Mouse (Mus musculus) CH12.LX (cell line): ENCODE results near the gene Entpd1. TPM values are rescaled to one million over a fixed set of nuclear protein-coding genes. Genes with fewer than 3 reads are reported as not detected.

Experiments used
- DNase-seq: peaks from one replicate; pipeline ENCODE4 v3.0.0-alpha.2; 2013; ENCODE audit errors: extremely low read depth
- H3K27ac ChIP-seq: 2 replicates; pipeline ENCODE4 v1.5.1; 2012; ENCODE audit warnings: low read depth, mild to moderate bottlenecking, control low read depth, moderate library complexity; ENCODE audit not compliant: insufficient read depth
- H3K27me3 ChIP-seq: replicated peaks from 2 replicates; pipeline ENCODE3; 2012; ENCODE audit warnings: inconsistent platforms
- H3K36me3 ChIP-seq, 2 experiments: replicated peaks in 1 of 2; 2 replicates each; pipeline versions ENCODE3 to v1.6.1; 2012; ENCODE audit warnings: inconsistent platforms in 1 of 2, low read length in 1 of 2, mild to moderate bottlenecking in 1 of 2, mixed read lengths in 1 of 2, moderate library complexity in 1 of 2; ENCODE audit not compliant: control insufficient read depth in 1 of 2, insufficient read depth in 1 of 2
- H3K4me1 ChIP-seq, 2 experiments: 2 replicates each; pipeline ENCODE4 v1.6.1; 2012; ENCODE audit warnings: inconsistent platforms in 1 of 2, moderate library complexity in 1 of 2; ENCODE audit not compliant: insufficient read depth in 2 of 2, control insufficient read depth in 1 of 2
- H3K4me2 ChIP-seq: 2 replicates; pipeline ENCODE4 v1.6.1; 2012; ENCODE audit warnings: low read depth, mild to moderate bottlenecking, control low read depth; ENCODE audit not compliant: poor library complexity, insufficient read depth, severe bottlenecking
- H3K4me3 ChIP-seq, 3 experiments: fragments of 150-350 bp in 1 of 3; sonication (generic) in 1 of 3; replicated peaks in 1 of 3; 2 replicates each; pipeline versions ENCODE3 to v1.5.1; 2011 to 2012; ENCODE audit warnings: low read depth in 2 of 3, low read length in 2 of 3, mild to moderate bottlenecking in 2 of 3, moderate library complexity in 2 of 3, control low read depth in 1 of 3, improper control_type of control experiment in 1 of 3, inconsistent platforms in 1 of 3, mixed read lengths in 1 of 3; ENCODE audit not compliant: poor library complexity in 1 of 3
- H3K79me2 ChIP-seq: replicated peaks from 2 replicates; pipeline ENCODE4 v1.6.1; 2012; ENCODE audit warnings: mild to moderate bottlenecking, moderate library complexity; ENCODE audit not compliant: control insufficient read depth, poor library complexity, insufficient read depth, severe bottlenecking; ENCODE audit errors: extremely low read depth
- H3K9ac ChIP-seq: 2 replicates; pipeline ENCODE4 v1.6.1; 2012; ENCODE audit warnings: low read depth, mild to moderate bottlenecking, control low read depth, moderate library complexity; ENCODE audit not compliant: insufficient read depth
- H3K9me3 ChIP-seq: replicated peaks from 2 replicates; pipeline ENCODE3; 2012; ENCODE audit warnings: low read length, inconsistent platforms, mixed read lengths
- BHLHE40 ChIP-seq: IDR thresholded peaks from 2 replicates; pipeline ENCODE4 v1.6.1; 2011; ENCODE audit warnings: mild to moderate bottlenecking, low read depth, low read length, improper control_type of control experiment
- CHD1 ChIP-seq: IDR thresholded peaks from 2 replicates; pipeline ENCODE4 v1.6.1; 2012; ENCODE audit warnings: low read depth, low read length, improper control_type of control experiment, inconsistent platforms
- EP300 ChIP-seq: IDR thresholded peaks from 2 replicates; pipeline ENCODE4 v1.6.1; 2011; ENCODE audit warnings: low read length, improper control_type of control experiment
- MAX ChIP-seq: IDR thresholded peaks from 2 replicates; pipeline ENCODE4 v1.6.1; 2011; ENCODE audit warnings: low read length, improper control_type of control experiment
- MXI1 ChIP-seq: IDR thresholded peaks from 2 replicates; pipeline ENCODE4 v1.6.1; 2011; ENCODE audit warnings: mild to moderate bottlenecking, low read depth, low read length, improper control_type of control experiment
- MYC ChIP-seq: IDR thresholded peaks from 2 replicates; pipeline ENCODE4 v1.6.1; 2011; ENCODE audit warnings: low read depth, mild to moderate bottlenecking, improper control_type of control experiment, low read length
- POLR2A ChIP-seq: IDR thresholded peaks from 2 replicates; pipeline ENCODE4 v1.6.1; 2011; ENCODE audit warnings: low read depth, mild to moderate bottlenecking, improper control_type of control experiment, low read length
- POLR2AphosphoS2 ChIP-seq: IDR thresholded peaks from 2 replicates; pipeline ENCODE4 v1.6.1; 2011; ENCODE audit warnings: low read depth, low read length, improper control_type of control experiment
- SIN3A ChIP-seq: IDR thresholded peaks from 2 replicates; pipeline ENCODE4 v1.6.1; 2012; ENCODE audit warnings: low read length, improper control_type of control experiment, inconsistent platforms
- TBP ChIP-seq: conservative IDR thresholded peaks from 2 replicates; pipeline ENCODE4 v1.6.1; 2011; ENCODE audit warnings: low read depth, low read length, improper control_type of control experiment
- TCF12 ChIP-seq: IDR thresholded peaks from 2 replicates; pipeline ENCODE4 v1.6.1; 2014; ENCODE audit warnings: low read depth, mild to moderate bottlenecking, inconsistent platforms, low read length, improper control_type of control experiment
- USF1 ChIP-seq: IDR thresholded peaks from 2 replicates; pipeline ENCODE4 v1.6.1; 2014; ENCODE audit warnings: low read depth, mild to moderate bottlenecking, inconsistent platforms, low read length, improper control_type of control experiment
- dilution Hi-C: fragments of 300-500 bp; cut with MboI; formaldehyde crosslinking; loops from 2 replicates; pipeline ENCODE4 v1.14.3; 2020; ENCODE audit warnings: low sequenced_read_pairs; ENCODE audit not compliant: extremely low pct_unique_long_range_greater_than_20kb, extremely low pct_ligation_motif_present
- in situ Hi-C: fragments of 300-500 bp; cut with MboI; formaldehyde crosslinking; loops from 3 replicates; pipeline ENCODE4 v1.14.3; 2019; ENCODE audit warnings: low sequenced_read_pairs, low pct_ligation_motif_present, low pct_unique_long_range_greater_than_20kb, mixed read lengths
- polyA plus RNA-seq: library from polyadenylated mRNA; unstranded; fragments of >175 nt; gene quantifications from 2 replicates; pipeline ENCODE4 v1.2.1, GENCODE M21; 2012; ENCODE audit warnings: low read depth; ENCODE audit not compliant: insufficient read length
- total RNA-seq, 2 experiments: library from RNA; depleted of rRNA; stranded (reverse); fragments of 300-350 nt in 1 of 2; fragments of >200 nt in 1 of 2; gene quantifications; 2 replicates each; pipeline ENCODE4 v1.2.3; 2012 to 2014

The Entpd1 gene
- total and polyA plus RNA-seq, 3 experiments, result 14.7 to 21.2 (median 19.5) TPM

GRCm38 (mm10) chr19:40586908-40587307 is 25.3 kb upstream of the Entpd1 start:
- peaks cover 40% of the 10 kb centered on the region for H3K79me2 ChIP-seq
- H3K4me2 ChIP-seq, result peak overlapping the region; percentile 80
- in situ Hi-C loops, result no loop called here
- H3K27ac ChIP-seq, result no peak overlapping the region
- no peak for DNase-seq
- TF ChIP-seq TCF12 (no peak), TBP (no peak), BHLHE40 (no peak), CHD1 (no peak), EP300 (no peak)
- dilution Hi-C loops, result no loop called here
- no peaks in the 10 kb centered on the region for H3K9me3 ChIP-seq
- H3K9ac ChIP-seq, result peak overlapping the region; percentile 95
- peak overlapping the region; percentile 95 to 99 (median 96) for H3K4me3 ChIP-seq
- H3K36me3 ChIP-seq, result peaks cover 40 to 65% of the 10 kb centered on the region in 2 experiments
- H3K27me3 ChIP-seq, result no peaks in the 10 kb centered on the region
- H3K4me1 ChIP-seq, result peaks cover 7 to 39% of the 10 kb centered on the region in 2 experiments; a peak in 3 of 4 replicates

GRCm38 (mm10) chr19:40587491-40588292 is 24.5 kb upstream of the Entpd1 start:
- in situ Hi-C loops, result no loop called here
- dilution Hi-C loops, result no loop called here
- peak; percentile 7 for DNase-seq
- peaks cover 39% of the 10 kb centered on the region for H3K79me2 ChIP-seq
- peaks cover 7 to 39% of the 10 kb centered on the region in 2 experiments; a peak in 3 of 4 replicates for H3K4me1 ChIP-seq
- H3K36me3 ChIP-seq, result peaks cover 32 to 58% of the 10 kb centered on the region in 2 experiments
- TF ChIP-seq MAX (0 out of 2 replicates have a peak, but pooled peaks have one; percentile 80), SIN3A (peak; percentile 78), EP300 (no peak), USF1 (no peak)
- peak overlapping the region; percentile 95 for H3K9ac ChIP-seq
- H3K27me3 ChIP-seq, result no peaks in the 10 kb centered on the region
- peak overlapping the region; percentile 70 for H3K27ac ChIP-seq
- H3K4me3 ChIP-seq, result peak overlapping the region; percentile 95 to 99 (median 96)
- no peaks in the 10 kb centered on the region for H3K9me3 ChIP-seq
- peak overlapping the region; percentile 80 for H3K4me2 ChIP-seq

GRCm38 (mm10) chr19:40588293-40588654 is 23.9 kb upstream of the Entpd1 start, which contains the start of gene Aldh18a1:
TSS of gene Aldh18a1 (minus strand) at chr19:40588463.
- H3K79me2 ChIP-seq, result peaks cover 39% of the 10 kb centered on the region
- peaks cover 7 to 39% of the 10 kb centered on the region in 2 experiments; a peak in 3 of 4 replicates for H3K4me1 ChIP-seq
- peak; percentile 94 for DNase-seq
- H3K4me3 ChIP-seq, result peak within 1 kb of the TSS; percentile 95 to 99 (median 96)
- in situ Hi-C loops (no loop called here), dilution Hi-C loops (no loop called here)
- H3K9ac ChIP-seq, result peak within 1 kb of the TSS; percentile 95
- peak within 1 kb of the TSS; percentile 76 for H3K27ac ChIP-seq
- H3K9me3 ChIP-seq, result no peaks in the 10 kb centered on the region
- peak within 1 kb of the TSS; percentile 81 for H3K4me2 ChIP-seq
- peak; percentile 81; the same call in 1 of the 2 replicates for TF ChIP-seq MYC
- peak; percentile 64; the same call in 1 of the 2 replicates for TF ChIP-seq MXI1
- peak; percentile 72 for TF ChIP-seq POLR2A
- no peak for TF ChIP-seq POLR2AphosphoS2
- TF ChIP-seq, all 38 proteins: peak for 3
- Histone ChIP-seq H3K27me3 (no peaks in the 10 kb centered on the region), H3K36me3 (peaks cover 28 to 56% of the 10 kb centered on the region in 2 experiments)
